Mouse (Mus musculus) MEL (cell line): ENCODE data around the gene Pelp1. TPM values are rescaled to one million over a fixed set of nuclear protein-coding genes. Genes with fewer than 3 reads are reported as not detected.

Source experiments
- DNase-seq: peaks from one replicate; pipeline ENCODE4 v3.0.0; 2011; ENCODE audit warnings: low read depth, low spot score
- H3K27ac ChIP-seq: 2 replicates; pipeline ENCODE4 v1.5.1; 2012; ENCODE audit warnings: low read depth, mild to moderate bottlenecking, control low read depth, low read length, moderate library complexity; ENCODE audit not compliant: control insufficient read depth
- H3K27me3 ChIP-seq, 2 experiments: fragments of 150-350 bp in 1 of 2; sonication (generic) in 1 of 2; 2 replicates each; pipeline ENCODE4 v1.6.1; 2012; ENCODE audit warnings: low read length in 2 of 2, mild to moderate bottlenecking in 2 of 2, improper control_type of control experiment in 1 of 2, moderate library complexity in 1 of 2; ENCODE audit not compliant: insufficient read depth in 2 of 2, control insufficient read depth in 1 of 2
- H3K36me3 ChIP-seq, 2 experiments: 2 replicates each; pipeline ENCODE4 v1.6.1; 2012 to 2014; ENCODE audit warnings: low read length in 2 of 2, improper control_type of control experiment in 1 of 2, inconsistent platforms in 1 of 2, mild to moderate bottlenecking in 1 of 2; ENCODE audit not compliant: insufficient read depth in 2 of 2, control insufficient read depth in 1 of 2
- H3K4me1 ChIP-seq, 2 experiments: fragments of 150-350 bp in 1 of 2; sonication (generic) in 1 of 2; 2 replicates each; pipeline ENCODE4 v1.6.1; 2012; ENCODE audit warnings: low read length in 2 of 2, improper control_type of control experiment in 1 of 2, mild to moderate bottlenecking in 1 of 2; ENCODE audit not compliant: insufficient read depth in 2 of 2, control insufficient read depth in 1 of 2
- H3K4me3 ChIP-seq, 2 experiments: fragments of 150-350 bp in 1 of 2; sonication (generic) in 1 of 2; 2 replicates each; pipeline ENCODE4 v1.5.1; 2012; ENCODE audit warnings: low read depth in 2 of 2, low read length in 2 of 2, mild to moderate bottlenecking in 2 of 2, moderate library complexity in 2 of 2, control low read depth in 1 of 2, improper control_type of control experiment in 1 of 2; ENCODE audit not compliant: control insufficient read depth in 1 of 2, insufficient read depth in 1 of 2
- H3K79me2 ChIP-seq: 2 replicates; pipeline ENCODE4 v1.6.1; 2012; ENCODE audit warnings: mild to moderate bottlenecking, low read length, moderate library complexity; ENCODE audit not compliant: control insufficient read depth, poor library complexity, insufficient read depth
- H3K9ac ChIP-seq: 2 replicates; pipeline ENCODE4 v1.6.1; 2012; ENCODE audit warnings: low read depth, mild to moderate bottlenecking, control low read depth, low read length, moderate library complexity; ENCODE audit not compliant: control insufficient read depth, poor library complexity, severe bottlenecking
- H3K9me3 ChIP-seq: fragments of 150-350 bp; sonication (generic); replicated peaks from 2 replicates; pipeline ENCODE4 v1.6.1; 2012; ENCODE audit warnings: mild to moderate bottlenecking, low read length, improper control_type of control experiment, moderate library complexity; ENCODE audit not compliant: insufficient read depth
- BHLHE40 ChIP-seq: IDR thresholded peaks from 2 replicates; pipeline ENCODE4 v1.6.1; 2012; ENCODE audit warnings: low read depth, mild to moderate bottlenecking, inconsistent platforms, low read length, improper control_type of control experiment, borderline replicate concordance
- CTCF ChIP-seq, 3 experiments: IDR thresholded peaks in 2 of 3; conservative IDR thresholded peaks in 1 of 3; 2 replicates each; pipeline ENCODE4 v1.5.1; 2011 to 2012; ENCODE audit warnings: low read length in 3 of 3, low read depth in 2 of 3, mild to moderate bottlenecking in 2 of 3, improper control_type of control experiment in 1 of 3, inconsistent platforms in 1 of 3, mixed read lengths in 1 of 3, moderate library complexity in 1 of 3; ENCODE audit not compliant: control insufficient read depth in 1 of 3, insufficient read depth in 1 of 3, poor library complexity in 1 of 3, severe bottlenecking in 1 of 3
- GABPA ChIP-seq: IDR thresholded peaks from 2 replicates; pipeline ENCODE4 v1.6.1; 2012; ENCODE audit warnings: low read depth, mild to moderate bottlenecking, inconsistent platforms, low read length, improper control_type of control experiment, moderate library complexity
- GATA1 ChIP-seq: IDR thresholded peaks from 2 replicates; pipeline ENCODE4 v1.6.1; 2011; ENCODE audit warnings: low read depth, low read length, improper control_type of control experiment
- HCFC1 ChIP-seq: IDR thresholded peaks from 2 replicates; pipeline ENCODE4 v1.6.1; 2012; ENCODE audit warnings: low read depth, mild to moderate bottlenecking, inconsistent platforms, low read length, improper control_type of control experiment, moderate library complexity
- KAT2A ChIP-seq: conservative IDR thresholded peaks from 2 replicates; pipeline ENCODE4 v1.6.1; 2012; ENCODE audit warnings: low read depth, low read length, improper control_type of control experiment, inconsistent platforms
- MEF2A ChIP-seq: IDR thresholded peaks from 2 replicates; pipeline ENCODE4 v1.6.1; 2014; ENCODE audit warnings: low read depth, mild to moderate bottlenecking, inconsistent platforms, low read length, improper control_type of control experiment; ENCODE audit not compliant: poor library complexity, insufficient replicate concordance, severe bottlenecking; ENCODE audit errors: extremely low read depth
- NRF1 ChIP-seq: IDR thresholded peaks from 2 replicates; pipeline ENCODE4 v1.6.1; 2014; ENCODE audit warnings: low read depth, mild to moderate bottlenecking, inconsistent platforms, low read length, improper control_type of control experiment, moderate library complexity; ENCODE audit not compliant: poor library complexity, insufficient read depth, severe bottlenecking
- POLR2AphosphoS5 ChIP-seq: IDR thresholded peaks from 2 replicates; pipeline ENCODE4 v1.6.1; 2012; ENCODE audit warnings: low read depth, borderline replicate concordance, mild to moderate bottlenecking, inconsistent platforms, low read length, moderate library complexity, mixed read lengths
- RCOR1 ChIP-seq: IDR thresholded peaks from 2 replicates; pipeline ENCODE4 v1.6.1; 2012; ENCODE audit warnings: low read depth, mild to moderate bottlenecking, inconsistent platforms, low read length, improper control_type of control experiment
- SIN3A ChIP-seq: IDR thresholded peaks from 2 replicates; pipeline ENCODE4 v1.6.1; 2012; ENCODE audit warnings: low read length, improper control_type of control experiment, inconsistent platforms
- SMC3 ChIP-seq: IDR thresholded peaks from 2 replicates; pipeline ENCODE4 v1.6.1; 2011; ENCODE audit warnings: low read depth, low read length, improper control_type of control experiment
- TBP ChIP-seq: IDR thresholded peaks from 2 replicates; pipeline ENCODE4 v1.8.0; 2011; ENCODE audit warnings: low read depth, low read length, improper control_type of control experiment
- UBTF ChIP-seq: IDR thresholded peaks from 2 replicates; pipeline ENCODE4 v1.6.1; 2012; ENCODE audit warnings: low read depth, mild to moderate bottlenecking, inconsistent platforms, low read length, improper control_type of control experiment, moderate library complexity, borderline replicate concordance; ENCODE audit not compliant: insufficient read depth
- USF1 ChIP-seq: IDR thresholded peaks from 2 replicates; pipeline ENCODE4 v1.6.1; 2014; ENCODE audit warnings: low read depth, mild to moderate bottlenecking, inconsistent platforms, low read length, improper control_type of control experiment, moderate library complexity
- polyA plus RNA-seq, 2 experiments: library from polyadenylated mRNA; stranded (reverse) in 1 of 2; unstranded in 1 of 2; fragments of >175 nt in 1 of 2; fragments of >200 nt in 1 of 2; gene quantifications; 2 replicates each; pipeline versions ENCODE4 v1.2.1 to v1.2.4; 2012; ENCODE audit warnings: low replicate concordance in 2 of 2, low read depth in 1 of 2; ENCODE audit not compliant: insufficient read length in 2 of 2, insufficient read depth in 1 of 2, missing spikeins in 1 of 2
- total RNA-seq: library from RNA; depleted of rRNA; stranded (reverse); fragments of 300-350 nt; gene quantifications from 2 replicates; pipeline ENCODE4 v1.2.3, GENCODE M21; 2012

The Pelp1 gene
- total and polyA plus RNA-seq, 3 experiments: 50.6 to 70.1 TPM; not detected in 1

- peaks cover 11 to 43% of the 10 kb centered on the region in 2 experiments for H3K4me1 ChIP-seq
Observed at GRCm38 (mm10) chr11:70446756-70447155, 36.9 kb upstream of the Pelp1 start.

GRCm38 (mm10) chr11:70444667-70445066 lies 34.8 kb upstream of the Pelp1 start:
- H3K27ac ChIP-seq: no peak overlapping the region
- no peaks in the 10 kb centered on the region for H3K27me3 ChIP-seq
- TF ChIP-seq GABPA (no peak), UBTF (no peak), GATA1 (no peak), HCFC1 (no peak), SIN3A (no peak), CTCF (IDR thresholded peaks at IDR 0.05 in 2 of 3, conservative IDR thresholded peaks at IDR 0.05 in 1 of 3; ENCODE audit: control insufficient read depth in 1 of 3, insufficient read depth in 1 of 3, low read depth in 2 of 3, low read length in 3 of 3, poor library complexity in 1 of 3, severe bottlenecking in 1 of 3) (no peak), TBP (no peak), MEF2A (no peak), KAT2A (no peak), POLR2AphosphoS5 (no peak), SMC3 (no peak), NRF1 (no peak)
- H3K79me2 ChIP-seq: no peaks in the 10 kb centered on the region
- no peak overlapping the region for H3K9ac ChIP-seq
- H3K36me3 ChIP-seq: peaks cover 2 to 14% of the 10 kb centered on the region in 2 experiments; a peak in 3 of 4 replicates
- no peak overlapping the region for H3K4me3 ChIP-seq
- H3K9me3 ChIP-seq: no peaks in the 10 kb centered on the region
- peaks cover 7 to 28% of the 10 kb centered on the region in 2 experiments for H3K4me1 ChIP-seq
- DNase-seq: no peak

More at GRCm38 (mm10) chr11:70446756-70447155, 36.9 kb upstream of the Pelp1 start:
- Histone ChIP-seq H3K27me3 (no peaks in the 10 kb centered on the region), H3K27ac (peak overlapping the region; percentile 56), H3K4me3 (no peak overlapping the region), H3K9ac (peak overlapping the region; percentile 26; the same call in 1 of the 2 replicates), H3K79me2 (peaks cover under 1% of the 10 kb centered on the region; the same call in 1 of the 2 replicates), H3K36me3 (peaks cover 0 to 24% of the 10 kb centered on the region in 2 experiments; a peak in 2 of 4 replicates), H3K9me3 (no peaks in the 10 kb centered on the region)
- DNase-seq: peak; percentile 66
- TF ChIP-seq CTCF (IDR thresholded peaks at IDR 0.05 in 2 of 3, conservative IDR thresholded peaks at IDR 0.05 in 1 of 3; ENCODE audit: control insufficient read depth in 1 of 3, insufficient read depth in 1 of 3, low read depth in 2 of 3, low read length in 3 of 3, poor library complexity in 1 of 3, severe bottlenecking in 1 of 3): peak; percentile 10 to 29 (median 22); a peak in 3 of 6 replicates
- TF ChIP-seq USF1: no peak
- no peak for TF ChIP-seq RCOR1
- TF ChIP-seq BHLHE40: no peak
